Mouse (Mus musculus) layer of hippocampus, postnatal 14 days (tissue): Measurements from ENCODE around the gene Gm20741. TPM values are rescaled to one million over a fixed set of nuclear protein-coding genes. Genes with fewer than 3 reads are reported as not detected.

ENCODE experiments used
- DNase-seq, 2 experiments: peaks; one replicate each; pipeline ENCODE4 v3.0.0; 2021 to 2022; ENCODE audit warnings: low spot score in 2 of 2, mixed read lengths in 1 of 2
- long read RNA-seq, 2 experiments: library from polyadenylated mRNA; stranded (forward); transcript quantifications; one replicate each; pipeline ENCODE4 v2.0.0; 2021
- total RNA-seq, 2 experiments: library from RNA; stranded (reverse); gene quantifications; 2 replicates each; pipeline ENCODE4 v1.2.3; 2021

Gene Gm20741
- total RNA-seq, result not detected
- long read RNA-seq, experiment 1, result 0 reads
- long read RNA-seq, experiment 2, result 0 reads

DNA sequence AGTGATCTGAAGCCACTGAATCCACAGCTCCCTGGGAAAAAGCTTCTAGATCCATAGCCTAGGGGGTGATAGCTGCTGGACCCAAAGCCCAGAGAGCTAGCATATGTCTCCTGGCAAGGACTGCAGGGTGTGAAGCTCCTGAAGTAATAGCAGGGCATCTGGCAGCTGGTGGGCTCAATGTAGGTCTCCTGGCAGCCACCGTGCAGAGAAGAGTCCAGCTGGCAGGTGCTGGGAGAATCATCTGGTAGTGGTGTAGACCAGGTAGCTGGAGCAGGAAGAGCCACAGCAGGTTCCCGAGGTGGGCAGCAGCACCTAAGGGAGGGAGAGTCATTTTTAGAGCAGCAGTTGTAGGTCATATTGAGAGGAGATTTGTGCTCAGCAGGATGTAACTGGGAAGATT, at the start of gene Gm20741:
Gene Gm20741, minus strand, starts transcription at position 394 of the 400 bp plus-strand sequence.
- DNase-seq, result no peak

- no peak for DNase-seq
These were observed 39.4 kb upstream of the Gm20741 start for GRCm38 (mm10) chr16:88851450-88851849.

- no peak for DNase-seq
These were observed 36.5 kb upstream of the Gm20741 start for GRCm38 (mm10) chr16:88848558-88848957.

GRCm38 (mm10) chr16:88847363-88847762, 35.3 kb upstream of the Gm20741 start:
- DNase-seq, result no peak

DNA sequence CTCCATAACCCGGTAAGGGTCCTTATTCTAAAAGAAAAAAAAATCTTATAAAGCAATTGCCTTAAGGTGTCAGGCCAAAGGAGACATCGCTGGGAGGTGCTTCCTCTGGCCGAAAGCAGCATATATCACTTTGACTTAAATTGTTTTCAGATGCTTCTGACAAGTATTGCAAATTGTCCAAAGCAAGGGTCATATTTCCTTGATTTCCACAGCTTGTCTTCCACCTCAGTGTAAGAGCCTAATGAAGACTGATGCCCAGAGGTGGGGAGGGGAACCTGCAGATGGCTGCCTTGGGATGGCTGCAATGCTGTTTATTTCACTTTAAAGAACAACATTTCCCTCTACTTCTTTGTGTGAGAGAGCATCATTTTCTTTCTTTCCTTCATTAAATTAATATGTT, 15.0 kb upstream of the Gm20741 start:
- no peak for DNase-seq

DNA sequence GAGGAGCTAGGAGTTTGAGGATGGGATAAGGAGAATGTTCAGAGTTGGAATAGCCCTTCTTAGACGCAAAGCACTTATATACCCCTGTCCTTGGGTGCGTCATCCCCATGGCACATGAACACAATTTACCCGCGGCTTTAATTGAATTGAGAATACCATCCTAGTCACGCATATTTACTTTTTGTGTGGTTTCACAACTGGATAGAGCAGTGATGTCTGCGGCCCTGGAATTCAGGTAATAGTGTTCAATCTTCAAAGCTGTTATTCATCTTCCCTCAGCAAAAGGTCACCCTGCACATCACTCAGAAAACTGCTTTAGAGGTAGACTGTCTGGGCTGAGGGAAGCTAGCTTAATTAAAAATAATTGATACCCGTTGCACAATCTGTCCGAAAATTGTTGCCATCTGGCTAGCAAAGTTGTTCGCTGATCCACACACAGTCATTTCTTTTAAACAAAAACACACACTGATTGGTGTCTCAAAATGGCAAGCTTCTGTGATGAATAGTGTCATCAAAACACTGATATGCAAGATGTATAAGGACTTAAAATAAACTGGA, 14.2 kb upstream of the Gm20741 start, which contains the start of gene Krtap14:
Gene Krtap14, minus strand, starts transcription at position 51 of the 558 bp plus-strand sequence.
- peak in 1 of 2 experiments; percentile 52 for DNase-seq

- peak in 1 of 2 experiments; percentile 23 for DNase-seq
These were observed 11.7 kb upstream of the Gm20741 start for GRCm38 (mm10) chr16:88823736-88824135.

DNA sequence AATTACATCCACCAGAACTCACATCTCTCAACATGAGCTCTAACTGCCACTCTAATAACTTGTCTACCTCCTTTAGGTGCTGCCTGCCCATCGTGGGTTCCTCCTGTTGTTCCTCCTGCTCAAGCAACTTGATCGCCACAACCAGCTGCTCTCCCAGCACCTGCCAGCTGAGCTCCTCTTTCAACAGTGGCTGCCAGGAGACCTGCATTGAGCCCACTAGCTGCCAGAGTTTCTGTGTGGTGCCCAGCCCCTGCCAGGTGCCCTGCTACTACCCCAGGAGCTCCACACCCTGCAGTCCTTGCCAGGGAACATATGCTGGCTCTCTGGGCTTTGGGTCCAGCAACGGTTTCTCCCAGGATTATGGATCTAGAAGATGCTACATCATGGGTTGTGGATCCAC, 8.0 kb upstream of the Gm20741 start, which contains the start of gene Krtap15:
Gene Krtap15, plus strand, starts transcription at position 150 of the 400 bp plus-strand sequence.
- DNase-seq, result no peak

GRCm38 (mm10) chr16:88786786-88787185, 25.2 kb downstream of the Gm20741 start:
- no peak for DNase-seq

DNA sequence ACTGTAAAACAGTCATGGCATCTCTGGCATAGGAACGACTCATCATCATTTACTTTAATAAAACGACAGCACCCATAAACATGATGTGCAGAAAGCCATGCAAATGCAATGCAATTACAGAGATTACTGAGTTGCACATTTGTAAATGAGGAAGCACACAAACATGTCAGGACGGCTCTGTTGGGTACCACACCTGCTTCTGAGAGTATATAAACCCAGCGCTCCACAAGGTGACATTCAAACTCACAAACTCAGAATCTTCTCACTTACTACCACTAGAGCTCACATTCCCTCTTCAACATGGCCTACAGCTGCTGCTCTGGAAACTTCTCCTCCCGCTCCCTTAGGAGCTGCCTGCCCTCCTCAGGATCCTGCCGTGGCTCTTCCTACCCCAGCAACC, 34.4 kb downstream of the Gm20741 start, which contains the start of gene Gm5965:
Gene Gm5965, plus strand, starts transcription at position 301 of the 400 bp plus-strand sequence.
- no peak for DNase-seq

- no peak for DNase-seq
These were observed 37.9 kb downstream of the Gm20741 start, which contains the start of gene 2310057N15Rik for GRCm38 (mm10) chr16:88774106-88774505. Gene 2310057N15Rik (minus strand): TSS chr16:88774206.

Other genes with a start within 250 kb of the Gm20741 start
- gene Cldn8, start 249.0 kb downstream of the Gm20741 start, total RNA-seq, result not detected
- not detected for gene Krtap24-1, start 199.9 kb downstream of the Gm20741 start, total RNA-seq
- gene 2310079G19Rik, start 184.6 kb downstream of the Gm20741 start, total RNA-seq, result not detected
- gene Krtap26-1, start 164.4 kb downstream of the Gm20741 start, total RNA-seq, result not detected
- gene Krtap27-1, start 140.5 kb downstream of the Gm20741 start, total RNA-seq, result not detected
- gene 2310061N02Rik, start 104.3 kb downstream of the Gm20741 start, total RNA-seq, result not detected
- not detected for gene Krtap13-1, start 83.4 kb downstream of the Gm20741 start, total RNA-seq
- gene Krtap13, start 60.6 kb downstream of the Gm20741 start, total RNA-seq, result not detected
- gene 2310034C09Rik, start 53.4 kb downstream of the Gm20741 start, total RNA-seq, result not detected
- gene 2310057N15Rik, start 38.0 kb downstream of the Gm20741 start, total RNA-seq, result not detected
- not detected for gene Gm5965, start 34.3 kb downstream of the Gm20741 start, total RNA-seq
- not detected for gene Krtap15, start 8.0 kb upstream of the Gm20741 start, total RNA-seq
- gene Krtap14, start 13.9 kb upstream of the Gm20741 start, total RNA-seq, result not detected
- gene Krtap19-1, start 57.2 kb upstream of the Gm20741 start, total RNA-seq, result not detected
- gene Krtap19-2, start 62.0 kb upstream of the Gm20741 start, total RNA-seq, result not detected
- not detected for gene Krtap19-3, start 65.8 kb upstream of the Gm20741 start, total RNA-seq
- gene Krtap19-4, start 72.9 kb upstream of the Gm20741 start, total RNA-seq, result not detected
- gene Krtap19-5, start 84.2 kb upstream of the Gm20741 start, total RNA-seq, result not detected
- not detected for gene Krtap19-9b, start 120.0 kb upstream of the Gm20741 start, total RNA-seq
- not detected for gene Krtap16-3, start 150.7 kb upstream of the Gm20741 start, total RNA-seq
- gene Krtap22-2, start 198.5 kb upstream of the Gm20741 start, total RNA-seq, result not detected
- not detected for gene Gm10229, start 203.1 kb upstream of the Gm20741 start, total RNA-seq
- gene Krtap6-1, start 219.5 kb upstream of the Gm20741 start, total RNA-seq, result not detected
- gene Gm10228, start 229.3 kb upstream of the Gm20741 start, total RNA-seq, result not detected
- gene Krtap6-5, start 235.7 kb upstream of the Gm20741 start, total RNA-seq, result not detected